ENCODE assay signal across 28 mouse cellular contexts in genomic region chr5:99261121-99261724, GRCm38 (mm10).
A peak's percentile ranks its signal among the peaks of the same experiment; 100 is the strongest.
DNase-seq lines count a peak whose midpoint lies in the region; ATAC-seq and TF ChIP-seq lines count a peak whose summit lies in the region.
"Had no signal": no experiment of that assay in that cellular context is flagged by ENCODE, and none has a peak within 500 bp of the region (broad histone marks: within the 10 kb centered on the region; RNA-seq: fewer than 3 reads in every experiment).

No protein-coding gene starts in this region.

- TF ChIP-seq EP300 in lung, postnatal 0 days (IDR thresholded peaks at IDR 0.05): peak; percentile 50; the same call in 1 of the 2 replicates

- H3K4me2 ChIP-seq in kidney, embryonic 16.5 days (replicated peaks; ENCODE audit: low read depth, low read length): no peak overlapping the region
- no peak overlapping the region for H3K4me2 ChIP-seq in lung, embryonic 14.5 days
- H3K4me2 ChIP-seq in lung, postnatal 0 days (replicated peaks; ENCODE audit: low read depth, low read length): no peak overlapping the region
- H3K4me2 ChIP-seq: forebrain, embryonic 13.5 days; heart, embryonic 12.5 days; heart, embryonic 15.5 days; hindbrain, embryonic 13.5 days had no signal

- no peak for TF ChIP-seq POLR2A in kidney, adult 2 months (IDR thresholded peaks at IDR 0.05; ENCODE audit: low read depth, low read length)

- no peak overlapping the region for H3K4me3 ChIP-seq in kidney, adult 2 months (ENCODE audit: insufficient read depth, low read depth, low read length)
- no peak overlapping the region for H3K4me3 ChIP-seq in kidney, embryonic 16.5 days (ENCODE audit: low read length)
- H3K4me3 ChIP-seq in lung, embryonic 14.5 days (ENCODE audit: low read depth, low read length): no peak overlapping the region
- H3K4me3 ChIP-seq in lung, postnatal 0 days (ENCODE audit: low read depth, low read length): no peak overlapping the region
- H3K4me3 ChIP-seq: forebrain, embryonic 10.5 days; forebrain, embryonic 13.5 days; heart, embryonic 12.5 days; heart, embryonic 15.5 days; hindbrain, embryonic 10.5 days; hindbrain, embryonic 13.5 days had no signal

- peak; percentile 49; the same call in 1 of the 2 replicates for ATAC-seq in kidney, embryonic 16.5 days (ENCODE audit: low FRiP score, low TSS enrichment)
- ATAC-seq in lung, embryonic 14.5 days (ENCODE audit: insufficient read depth): no peak
- ATAC-seq in lung, postnatal 0 days: peak; percentile 54
- ATAC-seq: forebrain, embryonic 13.5 days; forebrain, embryonic 16.5 days; Patski had no signal

- DNase-seq in kidney, adult 2 months: peak; percentile 54
- no peak for DNase-seq in kidney, adult 18-20 months
- DNase-seq in kidney, postnatal 4 days: no peak
- peak; percentile 58 for DNase-seq in lung, embryonic 14.5 days
- no peak for DNase-seq in lung, postnatal 25 days (ENCODE audit: low spot score)
- DNase-seq in lung, postnatal 0 days (ENCODE audit: low spot score): peak; percentile 69
- no peak for DNase-seq in lung, postnatal 4 days
- DNase-seq: adrenal gland, postnatal 10 days; adrenal gland, postnatal 36 days; B cell, adult 2 months; cerebellum, adult 18-20 months; cerebellum, adult 9-10 months; cerebellum, postnatal 14 days; gastrocnemius, postnatal 10 days; gastrocnemius, postnatal 36 days; heart, postnatal 10 days; heart, postnatal 36 days had no signal

- H3K27me3 ChIP-seq in kidney, adult 2 months (replicated peaks; ENCODE audit: control insufficient read depth, insufficient read depth, low read length): no peaks in the 10 kb centered on the region
- H3K27me3 ChIP-seq in kidney, embryonic 16.5 days (ENCODE audit: insufficient read depth, low read length): no peaks in the 10 kb centered on the region
- H3K27me3 ChIP-seq in lung, embryonic 14.5 days (ENCODE audit: insufficient read depth, low read length): no peaks in the 10 kb centered on the region
- H3K27me3 ChIP-seq in lung, postnatal 0 days (replicated peaks; ENCODE audit: insufficient read depth, low read length): no peaks in the 10 kb centered on the region
- H3K27me3 ChIP-seq: CH12.LX; forebrain, embryonic 13.5 days; heart, embryonic 12.5 days; heart, embryonic 15.5 days had no signal

- no peaks in the 10 kb centered on the region for H3K4me1 ChIP-seq in kidney, adult 2 months (ENCODE audit: control insufficient read depth, insufficient read depth, low read length)
- H3K4me1 ChIP-seq in kidney, embryonic 16.5 days (ENCODE audit: insufficient read depth, low read length): no peaks in the 10 kb centered on the region
- 0 out of 2 replicates have a peak, but pooled peaks cover 3% of the 10 kb centered on the region for H3K4me1 ChIP-seq in lung, embryonic 14.5 days (ENCODE audit: insufficient read depth)
- no peaks in the 10 kb centered on the region; the same call in 1 of the 2 replicates for H3K4me1 ChIP-seq in lung, postnatal 0 days (ENCODE audit: insufficient read depth, low read depth, low read length)
- H3K4me1 ChIP-seq: forebrain, embryonic 10.5 days; forebrain, embryonic 13.5 days; hindbrain, embryonic 10.5 days; hindbrain, embryonic 13.5 days had no signal

- peak overlapping the region; percentile 84 for H3K27ac ChIP-seq in kidney, adult 2 months (ENCODE audit: insufficient read depth, low read depth, low read length)
- H3K27ac ChIP-seq in kidney, embryonic 16.5 days (ENCODE audit: low read length): peak overlapping the region; percentile 55; the same call in 1 of the 2 replicates
- no peak overlapping the region for H3K27ac ChIP-seq in lung, embryonic 14.5 days (ENCODE audit: low read depth)
- peak overlapping the region; percentile 78 for H3K27ac ChIP-seq in lung, postnatal 0 days (ENCODE audit: low read length)
- H3K27ac ChIP-seq: forebrain, embryonic 10.5 days; forebrain, embryonic 13.5 days; heart, embryonic 15.5 days; hindbrain, embryonic 10.5 days; hindbrain, embryonic 13.5 days had no signal

- no peaks in the 10 kb centered on the region for H3K9me3 ChIP-seq in kidney, embryonic 16.5 days (ENCODE audit: low read length)
- no peaks in the 10 kb centered on the region for H3K9me3 ChIP-seq in lung, embryonic 14.5 days (ENCODE audit: low read depth, low read length)
- no peaks in the 10 kb centered on the region for H3K9me3 ChIP-seq in lung, postnatal 0 days (ENCODE audit: low read length)
- H3K9me3 ChIP-seq: forebrain, embryonic 10.5 days; forebrain, embryonic 13.5 days; heart, embryonic 12.5 days; heart, embryonic 15.5 days; hindbrain, embryonic 10.5 days; hindbrain, embryonic 13.5 days had no signal

- no peaks in the 10 kb centered on the region for H3K36me3 ChIP-seq in kidney, adult 2 months (ENCODE audit: control insufficient read depth, insufficient read depth, low read length)
- H3K36me3 ChIP-seq in kidney, embryonic 16.5 days (ENCODE audit: insufficient read depth, low read length): no peaks in the 10 kb centered on the region
- no peaks in the 10 kb centered on the region for H3K36me3 ChIP-seq in lung, embryonic 14.5 days (ENCODE audit: insufficient read depth)
- no peaks in the 10 kb centered on the region for H3K36me3 ChIP-seq in lung, postnatal 0 days (ENCODE audit: insufficient read depth, low read length)
- H3K36me3 ChIP-seq: forebrain, embryonic 10.5 days; G1E; heart, embryonic 12.5 days; heart, embryonic 15.5 days; hindbrain, embryonic 10.5 days; hindbrain, embryonic 13.5 days had no signal

- WGBS in kidney, adult 2 months: 84% methylated on average over 4 of the region's 4 CpGs
- 73% methylated on average over 4 of the region's 4 CpGs for WGBS in kidney, embryonic 16.5 days
- WGBS in lung, embryonic 14.5 days: 55% methylated on average over 4 of the region's 4 CpGs
- 59% methylated on average over 4 of the region's 4 CpGs for WGBS in lung, postnatal 0 days

- TF ChIP-seq CTCF in kidney, adult 2 months (conservative IDR thresholded peaks at IDR 0.05; ENCODE audit: insufficient read depth, insufficient read length, low read depth, low read length): no peak
- TF ChIP-seq CTCF in lung, embryonic 14.5 days (IDR thresholded peaks at IDR 0.05; ENCODE audit: low read depth): no peak
- TF ChIP-seq CTCF in lung, postnatal 0 days (IDR thresholded peaks at IDR 0.05): no peak

- no peak overlapping the region for H3K9ac ChIP-seq in kidney, embryonic 16.5 days (replicated peaks; ENCODE audit: low read length)
- H3K9ac ChIP-seq in lung, embryonic 14.5 days: no peak overlapping the region
- no peak overlapping the region for H3K9ac ChIP-seq in lung, postnatal 0 days (replicated peaks; ENCODE audit: low read depth)
- H3K9ac ChIP-seq: forebrain, embryonic 13.5 days; heart, embryonic 12.5 days; heart, embryonic 15.5 days; hindbrain, embryonic 13.5 days had no signal

Comparison
In these comparisons a context has a peak if more than half of its experiments do, and no peak if none do; other contexts are left out.
1. DNase-seq: peak in kidney, adult 2 months (single experiment), lung, embryonic 14.5 days (single experiment) and lung, postnatal 0 days (single experiment); none in kidney, adult 18-20 months (single experiment), kidney, postnatal 4 days (0 of 2), lung, postnatal 25 days (single experiment) and lung, postnatal 4 days (0 of 2).